Mouse (Mus musculus): Measurements from ENCODE around the gene Mfsd4b1.

DNA sequence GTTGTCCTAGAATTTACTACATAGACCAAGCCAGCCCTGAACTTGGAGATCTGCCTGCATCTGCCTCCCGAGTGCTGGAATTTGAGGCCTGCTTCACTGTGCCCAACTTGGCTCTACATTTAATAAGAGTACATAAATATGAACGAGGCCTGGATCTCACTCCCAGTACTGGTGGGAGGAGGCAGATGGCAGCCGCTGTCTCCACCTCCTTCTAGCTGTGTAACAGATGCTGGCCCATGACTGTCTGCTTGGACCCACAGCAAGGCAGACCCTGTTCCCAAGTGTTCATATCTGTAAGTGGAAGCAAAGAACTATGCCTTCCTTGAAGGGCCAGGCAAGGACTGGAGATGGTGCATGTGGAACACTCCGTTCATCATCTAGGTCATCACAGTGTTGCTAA, 28.8 kb upstream of the Mfsd4b1 start:
- TF ChIP-seq CTCF (IDR thresholded peaks at IDR 0.05 in 2 of 3, conservative IDR thresholded peaks at IDR 0.05 in 1 of 3; ENCODE audit: control insufficient read depth in 1 of 3, insufficient read depth in 1 of 3, low read depth in 2 of 3, low read length in 3 of 3, poor library complexity in 1 of 3, severe bottlenecking in 1 of 3) (no peak), MYC (IDR thresholded peaks at IDR 0.05; ENCODE audit: low read depth, low read length) (no peak), NRF1 (IDR thresholded peaks at IDR 0.05; ENCODE audit: insufficient read depth, low read depth, low read length, poor library complexity, severe bottlenecking) (no peak)
